Mouse (Mus musculus): Measurements from ENCODE around the gene Grhl1.

The Grhl1 gene

DNA sequence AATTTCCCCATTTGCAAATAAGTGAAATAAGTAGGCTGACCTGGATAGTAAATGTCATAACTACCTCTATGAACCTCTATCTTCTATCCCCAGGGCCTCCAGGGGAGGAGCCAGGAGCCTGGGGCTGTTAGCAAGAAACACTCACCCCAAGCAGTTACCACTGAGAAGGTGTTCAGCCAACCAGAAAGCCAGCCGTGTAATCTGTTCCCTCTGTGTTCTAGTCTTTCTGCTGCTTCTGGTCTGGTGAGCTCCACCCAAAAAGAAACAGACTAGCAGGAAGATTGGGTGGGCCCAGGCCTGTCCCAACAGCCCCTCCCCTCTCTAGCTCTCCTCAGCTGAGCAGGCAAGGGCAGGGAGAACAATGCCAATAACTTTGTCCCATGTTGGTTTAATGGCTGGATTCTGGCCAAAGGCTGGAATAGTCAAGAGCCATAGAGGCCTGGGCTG is 72.1 kb downstream of the Grhl1 start:
- DNase-seq (ENCODE audit: low spot score), result no peak

DNA sequence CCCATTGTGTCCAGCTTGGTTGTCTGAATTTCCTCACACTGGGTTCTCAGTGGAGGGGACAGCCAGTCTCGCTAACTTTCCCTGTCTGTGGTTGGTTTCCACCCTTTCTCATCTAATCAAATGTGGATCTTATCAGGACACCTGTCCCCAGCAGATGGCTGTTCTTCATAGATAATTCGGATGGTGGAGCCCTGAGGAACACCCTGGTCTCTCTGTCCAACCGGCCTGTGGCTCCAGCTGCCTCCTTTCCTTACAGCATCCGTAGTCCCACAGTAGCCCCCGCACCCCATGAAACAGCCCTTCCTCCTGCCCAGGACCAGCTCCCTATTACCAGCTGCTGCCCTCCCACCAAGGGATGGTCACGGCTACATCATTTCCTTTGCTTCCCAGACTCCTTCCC is 73.8 kb downstream of the Grhl1 start:
- no peak for DNase-seq (ENCODE audit: low spot score)

DNA sequence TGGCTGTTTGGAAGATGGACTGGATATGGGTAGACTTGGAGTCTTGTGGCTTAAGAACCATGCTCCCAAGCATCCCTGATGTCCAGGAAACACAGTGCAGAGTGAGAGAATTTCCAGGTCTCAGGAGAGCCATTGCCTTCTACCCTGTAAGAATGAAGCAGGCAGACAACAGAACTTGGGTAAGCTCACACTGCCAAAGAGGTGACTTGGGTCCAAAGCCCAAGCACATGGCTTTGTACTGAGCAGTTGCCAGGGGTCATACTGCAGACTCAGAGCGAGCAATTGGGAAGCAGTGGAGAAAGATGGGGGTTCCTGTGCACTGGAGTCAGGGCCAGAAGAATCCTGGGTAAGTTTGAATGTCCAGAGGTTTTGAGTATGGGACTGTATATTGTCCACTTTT is 76.0 kb downstream of the Grhl1 start:
- no peak for DNase-seq (ENCODE audit: low spot score)

DNA sequence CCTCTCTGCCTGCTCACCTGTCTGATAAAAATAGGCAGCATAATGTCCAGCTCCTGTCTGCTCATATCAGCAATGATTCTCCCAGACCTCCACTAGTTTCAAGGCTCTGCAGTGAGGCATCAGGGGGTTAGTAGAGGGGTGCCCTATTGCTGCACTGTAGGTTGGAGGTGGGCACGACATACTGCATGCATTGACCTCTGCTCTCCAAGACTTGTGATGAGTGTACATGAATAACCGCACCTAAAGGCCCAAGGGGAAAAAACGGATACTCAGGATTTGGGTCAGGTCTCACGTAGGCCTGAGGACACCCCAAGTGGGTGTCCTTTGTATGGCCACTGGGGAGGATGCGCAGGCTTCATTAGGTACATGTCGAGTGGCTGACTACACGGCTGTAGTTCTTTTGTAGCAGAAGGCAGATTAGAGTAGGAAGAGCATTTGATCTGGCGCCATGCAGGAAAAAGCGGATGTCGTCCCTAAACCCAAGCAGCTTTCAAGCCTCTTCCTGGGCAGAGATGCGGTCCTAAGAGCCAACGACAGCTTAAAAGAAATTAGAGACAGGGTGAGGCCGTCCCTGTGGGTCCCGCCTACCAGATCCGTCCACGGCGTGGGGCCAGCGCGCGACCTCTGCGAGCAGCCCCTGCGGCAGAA is 78.5 kb downstream of the Grhl1 start:
- DNase-seq (ENCODE audit: low spot score), result no peak

DNA sequence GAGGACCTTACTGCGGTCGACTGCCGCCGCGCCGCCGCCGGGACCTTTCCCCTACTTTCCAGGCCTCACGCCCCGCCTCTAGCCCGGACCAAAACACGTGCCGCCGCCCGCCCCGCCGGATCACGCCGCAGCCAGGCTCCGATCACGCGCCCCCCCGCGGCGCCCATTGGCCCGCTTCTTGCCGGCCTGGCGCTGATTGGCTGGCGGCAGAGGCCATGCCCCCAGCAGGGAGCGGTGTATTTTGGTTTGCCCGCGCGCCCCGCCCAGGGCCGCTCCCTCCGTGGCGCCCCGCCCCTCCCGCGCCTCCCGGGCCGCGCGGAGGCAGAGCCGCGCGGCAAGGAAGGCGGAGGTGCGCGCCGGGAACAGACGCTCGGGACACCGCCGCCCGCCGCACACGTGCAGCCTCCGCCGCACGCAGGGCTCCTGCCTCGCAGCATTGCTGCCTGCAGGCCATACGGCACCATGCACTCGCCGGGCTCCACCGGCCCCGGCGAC is 79.0 kb downstream of the Grhl1 start, which contains the start of gene Klf11:
TSS of gene Klf11 (plus strand) at position 212 of the 495 bp plus-strand sequence.
- peak; percentile 98 for DNase-seq (ENCODE audit: low spot score)

DNA sequence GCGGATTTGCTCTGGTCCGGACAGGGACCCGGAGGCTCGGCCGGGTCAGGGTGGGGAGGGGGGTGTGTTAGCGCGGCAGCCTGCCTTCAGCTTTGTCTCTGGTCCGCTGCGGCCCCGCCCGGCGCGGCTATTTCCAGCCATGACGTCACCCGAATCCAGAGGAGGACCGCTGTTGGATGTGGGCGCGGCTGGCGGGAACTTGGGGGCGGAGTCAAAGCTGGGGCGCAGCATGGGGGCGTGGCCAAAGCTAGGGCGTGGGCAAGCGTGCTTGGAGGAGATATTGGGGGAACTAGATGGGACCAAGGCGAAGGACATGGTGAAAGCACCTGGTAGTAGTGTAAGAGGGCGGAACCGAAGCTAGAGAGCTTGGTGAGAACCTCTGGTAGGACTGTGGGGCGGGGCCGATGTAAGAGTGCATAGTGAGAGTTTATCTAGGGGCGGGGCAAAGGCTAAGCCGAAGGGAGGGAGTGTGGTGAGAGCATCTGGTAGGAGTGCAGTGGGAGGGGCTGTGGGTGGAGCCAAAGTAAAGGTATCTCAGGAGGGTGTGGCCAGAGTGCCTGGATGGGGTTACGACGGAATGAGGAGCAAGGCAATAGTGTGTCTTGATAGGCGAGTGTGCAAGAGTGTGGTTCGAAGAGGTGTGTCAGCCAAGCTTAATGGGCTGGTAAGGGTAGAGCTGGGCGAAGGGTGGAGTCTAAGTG is 79.7 kb downstream of the Grhl1 start:
- peak; percentile 97 for DNase-seq (ENCODE audit: low spot score)

DNA sequence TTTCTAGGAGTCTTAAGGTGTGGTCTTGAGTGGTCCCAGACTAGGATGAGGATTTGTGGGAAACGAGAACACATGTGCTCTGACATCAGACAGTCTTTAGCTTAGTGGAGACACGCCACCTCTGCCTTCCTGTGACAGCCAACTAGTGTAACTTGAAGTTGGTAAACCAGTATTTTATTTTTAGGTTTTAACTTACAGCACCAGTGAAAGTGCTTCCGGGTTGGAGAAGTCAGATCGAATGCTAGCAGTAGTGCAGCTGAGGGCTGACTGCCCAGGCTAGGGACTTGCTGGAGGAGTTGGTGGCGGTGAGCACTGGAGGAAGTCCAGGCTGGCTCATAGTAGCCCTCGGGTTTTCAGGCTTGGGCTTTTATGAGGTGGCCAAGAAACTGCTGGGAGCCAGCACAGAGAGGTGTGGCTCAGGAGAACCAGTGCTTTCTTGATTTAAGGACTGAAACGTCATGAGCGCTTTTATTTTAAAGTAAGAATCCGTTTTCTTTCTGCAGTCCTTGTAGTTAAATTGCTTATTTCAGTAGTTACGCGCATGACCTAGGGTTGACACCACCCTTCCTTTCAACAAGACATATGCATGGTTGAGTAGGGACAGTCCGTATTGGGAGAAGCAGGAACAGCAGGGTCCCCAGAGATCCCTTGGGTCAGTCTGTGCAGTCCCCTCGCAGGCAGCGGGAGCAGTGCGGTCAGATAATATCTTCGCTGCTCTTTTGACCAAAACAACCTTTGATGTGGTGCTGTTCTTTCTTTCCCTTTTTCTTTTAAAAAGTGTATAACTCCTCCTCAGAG is 82.2 kb downstream of the Grhl1 start:
- no peak for DNase-seq (ENCODE audit: low spot score)

DNA sequence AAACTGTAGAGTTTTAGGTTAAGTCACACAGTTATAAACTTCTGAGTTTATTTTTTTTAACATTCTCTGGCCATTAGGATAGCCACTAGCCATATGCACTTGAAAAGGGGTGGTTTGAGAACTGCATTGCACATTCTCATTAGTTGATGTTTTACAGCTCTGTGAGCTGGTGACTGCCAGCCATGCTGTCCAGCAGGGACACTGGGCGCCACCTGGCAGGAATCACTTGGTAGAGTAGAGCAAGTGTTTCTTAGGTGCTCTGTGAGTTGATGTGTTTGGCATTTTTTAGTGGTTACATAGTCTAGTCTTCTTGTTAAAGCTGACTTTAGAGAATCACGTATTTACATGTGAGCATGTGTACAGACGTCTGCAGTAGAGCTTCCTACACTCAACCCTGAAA is 84.4 kb downstream of the Grhl1 start:
- no peak for DNase-seq (ENCODE audit: low spot score)

DNA sequence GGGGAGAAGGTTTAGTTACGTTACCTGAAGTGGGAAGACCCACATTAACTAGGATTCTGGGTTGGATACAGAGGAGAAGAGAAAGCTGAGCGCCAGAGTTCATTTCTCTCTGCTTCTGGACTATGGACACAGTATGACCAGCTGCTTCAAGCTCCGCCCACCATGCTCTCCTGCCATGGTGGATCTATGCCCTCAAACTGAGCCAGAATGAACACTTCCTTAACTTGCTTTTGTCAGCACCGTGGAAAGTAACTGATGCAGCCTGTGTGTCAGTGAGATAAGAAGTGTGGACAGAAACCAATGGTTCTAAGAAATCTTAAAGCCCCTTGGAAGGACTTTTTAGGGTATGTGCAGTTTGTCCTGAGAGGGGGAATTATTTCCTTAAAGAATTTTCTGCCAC is 86.9 kb downstream of the Grhl1 start:
- DNase-seq (ENCODE audit: low spot score), result peak; percentile 28

DNA sequence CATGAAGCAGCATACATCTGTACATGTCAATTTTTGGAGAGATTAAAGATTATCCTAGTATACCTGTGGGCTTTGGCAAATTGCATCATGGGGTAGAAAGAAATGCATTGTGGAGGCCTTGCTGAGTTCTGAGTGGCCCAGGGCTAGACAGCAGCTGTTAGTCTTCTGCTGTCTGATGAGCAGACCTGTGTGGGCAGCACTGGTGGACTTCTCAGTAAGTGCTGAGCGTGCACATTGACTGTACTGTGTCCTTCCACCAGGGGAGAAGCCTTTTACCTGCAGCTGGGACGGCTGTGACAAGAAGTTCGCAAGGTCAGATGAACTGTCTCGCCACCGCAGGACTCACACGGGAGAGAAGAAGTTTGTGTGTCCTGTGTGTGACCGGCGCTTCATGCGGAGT is 87.8 kb downstream of the Grhl1 start:
- no peak for DNase-seq (ENCODE audit: low spot score)

DNA sequence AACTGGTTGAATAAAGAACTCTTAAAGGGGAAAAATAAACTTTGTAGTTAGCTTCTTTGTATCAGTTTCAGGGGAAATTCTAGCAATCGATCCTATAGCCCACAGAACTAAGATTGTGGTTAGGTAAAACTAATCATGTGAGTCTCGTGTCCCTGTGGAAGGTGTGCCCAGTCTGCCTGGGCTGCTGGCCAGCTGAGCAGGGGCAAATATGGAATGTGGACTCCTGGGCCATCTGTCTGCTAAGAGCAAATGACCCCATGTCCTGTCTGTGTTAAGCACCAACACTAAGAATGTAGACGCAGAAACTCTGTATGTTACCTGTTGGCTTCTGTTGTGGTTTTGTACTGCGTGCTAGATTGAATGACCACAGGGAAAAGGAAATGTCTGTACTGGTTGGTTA is 89.0 kb downstream of the Grhl1 start:
- no peak for DNase-seq (ENCODE audit: low spot score)

DNA sequence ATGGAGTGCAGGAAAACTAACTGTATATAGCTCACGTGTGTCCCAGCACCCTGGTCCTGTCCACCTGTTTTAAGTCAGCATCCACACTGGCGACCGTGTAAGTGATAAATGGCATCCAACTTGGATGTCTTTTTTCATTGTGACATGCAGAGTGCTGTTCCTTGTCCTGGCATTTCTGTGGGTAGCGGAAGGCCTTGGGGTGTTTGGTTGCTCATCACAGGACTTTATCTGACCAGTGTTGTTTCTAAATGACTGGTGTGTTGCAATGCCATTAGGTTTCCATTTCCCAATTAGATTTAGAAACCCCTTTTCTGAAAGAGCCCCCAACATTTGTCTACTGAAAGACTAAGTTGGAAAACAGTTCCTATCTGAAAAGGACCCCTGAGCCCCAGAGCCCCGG is 90.0 kb downstream of the Grhl1 start:
- DNase-seq (ENCODE audit: low spot score), result no peak
